Mouse (Mus musculus) CH12.LX (cell line): ENCODE results near the gene Sept8. TPM values are rescaled to one million over a fixed set of nuclear protein-coding genes. Genes with fewer than 3 reads are reported as not detected.
A peak's percentile ranks its signal among the peaks of the same experiment; 100 is the strongest.

Source experiments
- DNase-seq: peaks from one replicate; pipeline ENCODE4 v3.0.0-alpha.2; 2013; ENCODE audit errors: extremely low read depth
- H3K27ac ChIP-seq: 2 replicates; pipeline ENCODE4 v1.5.1; 2012; ENCODE audit warnings: low read depth, mild to moderate bottlenecking, control low read depth, moderate library complexity; ENCODE audit not compliant: insufficient read depth
- H3K27me3 ChIP-seq: replicated peaks from 2 replicates; pipeline ENCODE3; 2012; ENCODE audit warnings: inconsistent platforms
- H3K36me3 ChIP-seq, 2 experiments: replicated peaks in 1 of 2; 2 replicates each; pipeline versions ENCODE3 to v1.6.1; 2012; ENCODE audit warnings: inconsistent platforms in 1 of 2, low read length in 1 of 2, mild to moderate bottlenecking in 1 of 2, mixed read lengths in 1 of 2, moderate library complexity in 1 of 2; ENCODE audit not compliant: control insufficient read depth in 1 of 2, insufficient read depth in 1 of 2
- H3K4me1 ChIP-seq, 2 experiments: 2 replicates each; pipeline ENCODE4 v1.6.1; 2012; ENCODE audit warnings: inconsistent platforms in 1 of 2, moderate library complexity in 1 of 2; ENCODE audit not compliant: insufficient read depth in 2 of 2, control insufficient read depth in 1 of 2
- H3K4me2 ChIP-seq: 2 replicates; pipeline ENCODE4 v1.6.1; 2012; ENCODE audit warnings: low read depth, mild to moderate bottlenecking, control low read depth; ENCODE audit not compliant: poor library complexity, insufficient read depth, severe bottlenecking
- H3K4me3 ChIP-seq, 3 experiments: fragments of 150-350 bp in 1 of 3; sonication (generic) in 1 of 3; replicated peaks in 1 of 3; 2 replicates each; pipeline versions ENCODE3 to v1.5.1; 2011 to 2012; ENCODE audit warnings: low read depth in 2 of 3, low read length in 2 of 3, mild to moderate bottlenecking in 2 of 3, moderate library complexity in 2 of 3, control low read depth in 1 of 3, improper control_type of control experiment in 1 of 3, inconsistent platforms in 1 of 3, mixed read lengths in 1 of 3; ENCODE audit not compliant: poor library complexity in 1 of 3
- H3K79me2 ChIP-seq: replicated peaks from 2 replicates; pipeline ENCODE4 v1.6.1; 2012; ENCODE audit warnings: mild to moderate bottlenecking, moderate library complexity; ENCODE audit not compliant: control insufficient read depth, poor library complexity, insufficient read depth, severe bottlenecking; ENCODE audit errors: extremely low read depth
- H3K9ac ChIP-seq: 2 replicates; pipeline ENCODE4 v1.6.1; 2012; ENCODE audit warnings: low read depth, mild to moderate bottlenecking, control low read depth, moderate library complexity; ENCODE audit not compliant: insufficient read depth
- H3K9me3 ChIP-seq: replicated peaks from 2 replicates; pipeline ENCODE3; 2012; ENCODE audit warnings: low read length, inconsistent platforms, mixed read lengths
- BHLHE40 ChIP-seq: IDR thresholded peaks from 2 replicates; pipeline ENCODE4 v1.6.1; 2011; ENCODE audit warnings: mild to moderate bottlenecking, low read depth, low read length, improper control_type of control experiment
- CHD1 ChIP-seq: IDR thresholded peaks from 2 replicates; pipeline ENCODE4 v1.6.1; 2012; ENCODE audit warnings: low read depth, low read length, improper control_type of control experiment, inconsistent platforms
- CHD2 ChIP-seq: IDR thresholded peaks from 2 replicates; pipeline ENCODE4 v1.6.1; 2011; ENCODE audit warnings: low read length, improper control_type of control experiment
- CTCF ChIP-seq, 2 experiments: IDR thresholded peaks in 1 of 2; conservative IDR thresholded peaks in 1 of 2; 2 replicates each; pipeline ENCODE4 v1.5.1; 2011 to 2012; ENCODE audit warnings: low read depth in 2 of 2, low read length in 2 of 2, improper control_type of control experiment in 1 of 2, inconsistent platforms in 1 of 2, mild to moderate bottlenecking in 1 of 2, moderate library complexity in 1 of 2
- E2F4 ChIP-seq: IDR thresholded peaks from 2 replicates; pipeline ENCODE4 v1.6.1; 2011; ENCODE audit warnings: low read depth, low read length, improper control_type of control experiment; ENCODE audit not compliant: insufficient replicate concordance
- ELF1 ChIP-seq: IDR thresholded peaks from 2 replicates; pipeline ENCODE4 v1.6.1; 2014; ENCODE audit warnings: low read depth, mild to moderate bottlenecking, inconsistent platforms, low read length, improper control_type of control experiment
- EP300 ChIP-seq: IDR thresholded peaks from 2 replicates; pipeline ENCODE4 v1.6.1; 2011; ENCODE audit warnings: low read length, improper control_type of control experiment
- ETS1 ChIP-seq: conservative IDR thresholded peaks from 2 replicates; pipeline ENCODE4 v1.6.1; 2012; ENCODE audit warnings: low read depth, mild to moderate bottlenecking, inconsistent platforms, low read length, improper control_type of control experiment, moderate library complexity
- GABPA ChIP-seq: IDR thresholded peaks from 2 replicates; pipeline ENCODE4 v1.6.1; 2012; ENCODE audit warnings: low read depth, low read length, improper control_type of control experiment, inconsistent platforms; ENCODE audit not compliant: insufficient replicate concordance
- HCFC1 ChIP-seq: IDR thresholded peaks from 2 replicates; pipeline ENCODE4 v1.6.1; 2012; ENCODE audit warnings: low read depth, mild to moderate bottlenecking, inconsistent platforms, low read length, improper control_type of control experiment
- IRF4 ChIP-seq: IDR thresholded peaks from 2 replicates; pipeline ENCODE4 v1.6.1; 2014; ENCODE audit warnings: low read depth, mild to moderate bottlenecking, inconsistent platforms, low read length, improper control_type of control experiment
- JUN ChIP-seq: IDR thresholded peaks from 2 replicates; pipeline ENCODE4 v1.6.1; 2011; ENCODE audit warnings: low read depth, mild to moderate bottlenecking, low read length, improper control_type of control experiment, moderate library complexity; ENCODE audit not compliant: insufficient read depth
- JUND ChIP-seq: conservative IDR thresholded peaks from 2 replicates; pipeline ENCODE4 v1.6.1; 2011; ENCODE audit warnings: low read depth, low read length, improper control_type of control experiment
- KAT2A ChIP-seq: IDR thresholded peaks from 2 replicates; pipeline ENCODE4 v1.6.1; 2012; ENCODE audit warnings: low read length, improper control_type of control experiment, inconsistent platforms; ENCODE audit not compliant: insufficient replicate concordance
- MAFK ChIP-seq: IDR thresholded peaks from 2 replicates; pipeline ENCODE4 v1.6.1; 2011; ENCODE audit warnings: low read length, improper control_type of control experiment; ENCODE audit not compliant: insufficient replicate concordance
- MAX ChIP-seq: IDR thresholded peaks from 2 replicates; pipeline ENCODE4 v1.6.1; 2011; ENCODE audit warnings: low read length, improper control_type of control experiment
- MAZ ChIP-seq: IDR thresholded peaks from 2 replicates; pipeline ENCODE4 v1.6.1; 2012; ENCODE audit warnings: low read depth, mild to moderate bottlenecking, inconsistent platforms, low read length, improper control_type of control experiment, moderate library complexity
- MEF2A ChIP-seq: IDR thresholded peaks from 2 replicates; pipeline ENCODE4 v1.6.1; 2014; ENCODE audit warnings: low read depth, mild to moderate bottlenecking, inconsistent platforms, low read length, improper control_type of control experiment, borderline replicate concordance
- MXI1 ChIP-seq: IDR thresholded peaks from 2 replicates; pipeline ENCODE4 v1.6.1; 2011; ENCODE audit warnings: mild to moderate bottlenecking, low read depth, low read length, improper control_type of control experiment
- MYC ChIP-seq: IDR thresholded peaks from 2 replicates; pipeline ENCODE4 v1.6.1; 2011; ENCODE audit warnings: low read depth, mild to moderate bottlenecking, improper control_type of control experiment, low read length
- NELFE ChIP-seq: IDR thresholded peaks from 2 replicates; pipeline ENCODE4 v1.6.1; 2011; ENCODE audit warnings: low read depth, low read length, improper control_type of control experiment
- NRF1 ChIP-seq: IDR thresholded peaks from 2 replicates; pipeline ENCODE4 v1.6.1; 2014; ENCODE audit warnings: low read depth, mild to moderate bottlenecking, inconsistent platforms, low read length, improper control_type of control experiment, moderate library complexity
- PAX5 ChIP-seq: IDR thresholded peaks from 2 replicates; pipeline ENCODE4 v1.6.1; 2012; ENCODE audit warnings: low read length, inconsistent platforms, mixed read lengths
- POLR2A ChIP-seq: IDR thresholded peaks from 2 replicates; pipeline ENCODE4 v1.6.1; 2011; ENCODE audit warnings: low read depth, mild to moderate bottlenecking, improper control_type of control experiment, low read length
- POLR2AphosphoS2 ChIP-seq: IDR thresholded peaks from 2 replicates; pipeline ENCODE4 v1.6.1; 2011; ENCODE audit warnings: low read depth, low read length, improper control_type of control experiment
- RAD21 ChIP-seq: IDR thresholded peaks from 2 replicates; pipeline ENCODE4 v1.6.1; 2011; ENCODE audit warnings: low read depth, mild to moderate bottlenecking, low read length, improper control_type of control experiment, moderate library complexity
- RCOR1 ChIP-seq: conservative IDR thresholded peaks from 2 replicates; pipeline ENCODE4 v1.6.1; 2012; ENCODE audit warnings: low read depth, mild to moderate bottlenecking, inconsistent platforms, low read length, improper control_type of control experiment
- SIN3A ChIP-seq: IDR thresholded peaks from 2 replicates; pipeline ENCODE4 v1.6.1; 2012; ENCODE audit warnings: low read length, improper control_type of control experiment, inconsistent platforms
- SMC3 ChIP-seq: IDR thresholded peaks from 2 replicates; pipeline ENCODE4 v1.6.1; 2011; ENCODE audit warnings: low read depth, low read length, improper control_type of control experiment
- TBP ChIP-seq: conservative IDR thresholded peaks from 2 replicates; pipeline ENCODE4 v1.6.1; 2011; ENCODE audit warnings: low read depth, low read length, improper control_type of control experiment
- TCF12 ChIP-seq: IDR thresholded peaks from 2 replicates; pipeline ENCODE4 v1.6.1; 2014; ENCODE audit warnings: low read depth, mild to moderate bottlenecking, inconsistent platforms, low read length, improper control_type of control experiment
- UBTF ChIP-seq: IDR thresholded peaks from 2 replicates; pipeline ENCODE4 v1.6.1; 2012; ENCODE audit warnings: low read depth, mild to moderate bottlenecking, inconsistent platforms, low read length, improper control_type of control experiment, moderate library complexity
- USF1 ChIP-seq: IDR thresholded peaks from 2 replicates; pipeline ENCODE4 v1.6.1; 2014; ENCODE audit warnings: low read depth, mild to moderate bottlenecking, inconsistent platforms, low read length, improper control_type of control experiment
- USF2 ChIP-seq: conservative IDR thresholded peaks from 2 replicates; pipeline ENCODE4 v1.6.1; 2011; ENCODE audit warnings: low read depth, low read length, improper control_type of control experiment
- ZC3H11A ChIP-seq: IDR thresholded peaks from 2 replicates; pipeline ENCODE4 v1.6.1; 2012; ENCODE audit warnings: low read depth, mild to moderate bottlenecking, inconsistent platforms, low read length, improper control_type of control experiment
- ZKSCAN1 ChIP-seq: IDR thresholded peaks from 2 replicates; pipeline ENCODE4 v1.6.1; 2012; ENCODE audit warnings: low read depth, inconsistent platforms, low read length, improper control_type of control experiment, borderline replicate concordance
- ZMIZ1 ChIP-seq: IDR thresholded peaks from 2 replicates; pipeline ENCODE4 v1.6.1; 2012; ENCODE audit warnings: low read depth, mild to moderate bottlenecking, inconsistent platforms, low read length, improper control_type of control experiment
- ZNF384 ChIP-seq: IDR thresholded peaks from 2 replicates; pipeline ENCODE4 v1.6.1; 2012; ENCODE audit warnings: low read depth, low read length, improper control_type of control experiment, inconsistent platforms
- dilution Hi-C: fragments of 300-500 bp; cut with MboI; formaldehyde crosslinking; loops from 2 replicates; pipeline ENCODE4 v1.14.3; 2020; ENCODE audit warnings: low sequenced_read_pairs; ENCODE audit not compliant: extremely low pct_unique_long_range_greater_than_20kb, extremely low pct_ligation_motif_present
- in situ Hi-C: fragments of 300-500 bp; cut with MboI; formaldehyde crosslinking; loops from 3 replicates; pipeline ENCODE4 v1.14.3; 2019; ENCODE audit warnings: low sequenced_read_pairs, low pct_ligation_motif_present, low pct_unique_long_range_greater_than_20kb, mixed read lengths
- polyA plus RNA-seq: library from polyadenylated mRNA; unstranded; fragments of >175 nt; gene quantifications from 2 replicates; pipeline ENCODE4 v1.2.1, GENCODE M21; 2012; ENCODE audit warnings: low read depth; ENCODE audit not compliant: insufficient read length
- total RNA-seq, 2 experiments: library from RNA; depleted of rRNA; stranded (reverse); fragments of 300-350 nt in 1 of 2; fragments of >200 nt in 1 of 2; gene quantifications; 2 replicates each; pipeline ENCODE4 v1.2.3; 2012 to 2014

The Sept8 gene
- total and polyA plus RNA-seq, 3 experiments = 8.5 to 21.9 (median 15.2) TPM

DNA sequence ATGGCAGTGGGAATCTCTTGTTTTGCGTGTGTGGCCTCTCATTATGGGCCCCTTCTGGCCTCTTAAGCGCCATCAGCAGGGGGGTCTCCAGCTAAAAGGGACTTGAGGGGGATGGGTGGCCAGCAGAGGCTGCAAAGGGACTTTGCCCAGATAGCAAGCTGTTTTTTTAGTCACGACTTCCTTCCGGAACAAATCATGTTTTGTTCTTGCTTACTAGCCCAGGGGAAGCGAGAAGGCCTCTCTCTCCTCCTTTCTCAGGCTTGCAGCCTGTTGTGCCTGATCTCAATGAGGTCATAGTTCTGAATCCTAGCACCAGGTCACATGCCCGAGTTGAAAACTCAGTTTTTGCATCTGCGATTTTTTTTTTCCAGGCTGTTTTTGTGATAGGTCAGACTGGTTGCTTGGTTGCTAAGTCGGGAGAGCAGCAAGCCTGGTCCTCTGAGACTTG, 27.1 kb upstream of the Sept8 start:
- no peaks in the 10 kb centered on the region for H3K9me3 ChIP-seq
- H3K36me3 ChIP-seq = no peaks in the 10 kb centered on the region
- TF ChIP-seq JUND (peak; percentile 82), SMC3 (no peak), MAX (peak; percentile 88), HCFC1 (peak; percentile 58), E2F4 (0 out of 2 replicates have a peak, but pooled peaks have one; percentile 31), CTCF (conservative IDR thresholded peaks at IDR 0.05 in 1 of 2, IDR thresholded peaks at IDR 0.05 in 1 of 2; ENCODE audit: low read depth in 2 of 2, low read length in 2 of 2) (no peak), CHD2 (peak; percentile 87), RAD21 (no peak; the same call in 1 of the 2 replicates), TCF12 (peak; percentile 57; the same call in 1 of the 2 replicates), MYC (peak; percentile 74; the same call in 1 of the 2 replicates), PAX5 (no peak), NRF1 (no peak; the same call in 1 of the 2 replicates), MAFK (peak; percentile 71; the same call in 1 of the 2 replicates), MAZ (peak; percentile 70; the same call in 1 of the 2 replicates), SIN3A (peak; percentile 85; the same call in 1 of the 2 replicates), BHLHE40 (peak; percentile 96), POLR2A (peak; percentile 48), ELF1 (peak; percentile 72), POLR2AphosphoS2 (no peak), CHD1 (no peak), ETS1 (peak; percentile 92), ZNF384 (peak; percentile 95), MXI1 (peak; percentile 82), IRF4 (peak; percentile 92), UBTF (no peak), ZC3H11A (no peak), USF2 (peak; percentile 77), RCOR1 (0 out of 2 replicates have a peak, but pooled peaks have one; percentile 75), TBP (peak; percentile 31; the same call in 1 of the 2 replicates), USF1 (peak; percentile 83), NELFE (no peak), MEF2A (peak; percentile 88), KAT2A (no peak), JUN (peak; percentile 95), ZKSCAN1 (no peak), ZMIZ1 (peak; percentile 48; the same call in 1 of the 2 replicates), GABPA (no peak), EP300 (peak; percentile 83)
- H3K4me3 ChIP-seq = no peak overlapping the region
- H3K4me1 ChIP-seq = peaks cover 24 to 74% of the 10 kb centered on the region in 2 experiments
- H3K27ac ChIP-seq = peak overlapping the region; percentile 68
- in situ Hi-C loops (no loop called here), dilution Hi-C loops (no loop called here)
- no peaks in the 10 kb centered on the region for H3K79me2 ChIP-seq
- peak; percentile 87 for DNase-seq
- H3K27me3 ChIP-seq = no peaks in the 10 kb centered on the region
- H3K4me2 ChIP-seq = peak overlapping the region; percentile 58
- H3K9ac ChIP-seq = peak overlapping the region; percentile 16; the same call in 1 of the 2 replicates
